Mouse (Mus musculus) intestine, embryonic 16.5 days (tissue): ENCODE data around the gene Pde2a. TPM values are rescaled to one million over a fixed set of nuclear protein-coding genes. Genes with fewer than 3 reads are reported as not detected.

Source experiments
- ATAC-seq: fragments of 200-750 bp; cut with Nextera tagmentation; 2 replicates; pipeline ENCODE4 v1.8.0; 2017; ENCODE audit warnings: moderate TSS enrichment, moderate library complexity
- H3K27ac ChIP-seq: fragments of 300-500 bp; sonication (generic); 2 replicates; pipeline ENCODE4 v1.5.1; 2014; ENCODE audit warnings: mild to moderate bottlenecking, low read length
- H3K27me3 ChIP-seq: fragments of 300-500 bp; sonication (generic); replicated peaks from 2 replicates; pipeline ENCODE4 v1.6.1; 2014; ENCODE audit warnings: low read length, control low read depth, mixed read lengths; ENCODE audit not compliant: control insufficient read depth, insufficient read depth
- H3K36me3 ChIP-seq: fragments of 300-500 bp; sonication (generic); 2 replicates; pipeline ENCODE4 v1.6.1; 2014; ENCODE audit warnings: low read length, control low read depth; ENCODE audit not compliant: control insufficient read depth, insufficient read depth
- H3K4me1 ChIP-seq: fragments of 300-500 bp; sonication (generic); 2 replicates; pipeline ENCODE4 v1.6.1; 2014; ENCODE audit warnings: low read length, control low read depth, mixed read lengths; ENCODE audit not compliant: control insufficient read depth, insufficient read depth
- H3K4me2 ChIP-seq: fragments of 300-500 bp; sonication (generic); 2 replicates; pipeline ENCODE4 v1.6.1; 2014; ENCODE audit warnings: low read depth, low read length, control low read depth
- H3K4me3 ChIP-seq: fragments of 300-500 bp; sonication (generic); 2 replicates; pipeline ENCODE4 v1.5.1; 2014; ENCODE audit warnings: mild to moderate bottlenecking, low read length
- H3K9ac ChIP-seq: fragments of 300-500 bp; sonication (generic); 2 replicates; pipeline ENCODE4 v1.6.1; 2014; ENCODE audit warnings: low read depth, low read length
- H3K9me3 ChIP-seq: fragments of 300-500 bp; sonication (generic); 2 replicates; pipeline ENCODE4 v1.6.1; 2016; ENCODE audit warnings: low read length, control low read depth; ENCODE audit not compliant: control insufficient read depth
- WGBS: fragments of 180-500 bp; shearing (Covaris S2); extraction: QIAGEN DNeasy Blood & Tissue Kit; methylation state at CpG from one replicate; pipeline ENCODE4 v1.1.7; 2014; 5-methylcytosine and 5-hydroxymethylcytosine counted together
- polyA plus RNA-seq: library from polyadenylated mRNA; unstranded; fragments of >200 nt; fragmentation: Nextera tagmentation; extraction: Ambion mirVana; gene quantifications from 2 replicates; pipeline ENCODE4 v1.2.1, GENCODE M21; 2015

Gene Pde2a
- polyA plus RNA-seq, 1 experiment from 2014 or later, result 23.0 TPM

DNA sequence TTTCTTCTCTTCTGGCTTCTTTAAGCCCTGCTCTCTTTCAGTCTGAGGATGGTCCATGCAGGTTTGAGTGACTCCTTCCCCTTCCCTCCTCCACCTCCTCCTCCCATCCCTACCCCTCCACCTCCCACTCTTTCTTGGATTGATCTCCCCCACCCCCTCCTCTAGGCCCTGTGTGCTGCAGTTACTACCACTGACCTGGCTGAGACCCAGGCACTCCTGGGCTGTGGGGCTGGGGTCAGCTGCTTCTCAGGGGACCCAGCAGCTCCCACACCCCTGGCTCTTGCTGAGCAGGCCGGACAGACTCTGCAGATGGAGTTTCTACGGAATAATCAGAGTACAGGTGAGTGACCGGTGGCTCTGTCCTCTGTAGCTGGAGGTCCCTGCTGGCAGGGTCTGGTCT, 26.9 kb upstream of the Pde2a start:
- peaks cover 30% of the 10 kb centered on the region for H3K36me3 ChIP-seq

DNA sequence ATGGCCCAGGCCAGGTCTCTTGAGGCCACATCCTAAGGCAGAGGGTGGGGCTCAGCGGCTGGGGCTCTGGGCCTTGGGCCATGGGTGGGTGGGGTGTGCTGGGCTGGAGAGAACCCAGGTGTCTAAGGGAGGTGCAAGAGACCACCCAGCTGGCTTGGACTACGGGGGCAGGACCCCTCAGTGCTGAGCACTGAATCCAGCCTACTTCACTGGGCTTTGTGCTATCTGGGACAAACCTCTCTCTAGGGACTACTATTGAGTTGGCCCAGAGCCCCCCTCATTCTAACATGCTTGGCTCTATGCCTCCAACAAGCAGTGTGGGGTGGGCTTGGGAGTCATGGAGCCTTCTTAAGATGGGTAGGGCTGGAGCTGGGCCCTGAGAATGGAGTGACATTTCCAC, 26.0 kb upstream of the Pde2a start:
- H3K4me2 ChIP-seq, result peak overlapping the region; percentile 56

More for the DNA sequence above, 26.9 kb upstream of the Pde2a start:
- WGBS, result 74% methylated on average over 3 of the region's 3 CpGs
- H3K9ac ChIP-seq, result peak overlapping the region; percentile 66
- H3K27me3 ChIP-seq, result no peaks in the 10 kb centered on the region
- H3K9me3 ChIP-seq, result no peaks in the 10 kb centered on the region
- peaks cover 22% of the 10 kb centered on the region for H3K4me1 ChIP-seq
- ATAC-seq, result peak; percentile 6; the same call in 1 of the 2 replicates
- peak overlapping the region; percentile 47 for H3K4me3 ChIP-seq
- peak overlapping the region; percentile 91 for H3K27ac ChIP-seq
- H3K4me2 ChIP-seq, result peak overlapping the region; percentile 56

DNA sequence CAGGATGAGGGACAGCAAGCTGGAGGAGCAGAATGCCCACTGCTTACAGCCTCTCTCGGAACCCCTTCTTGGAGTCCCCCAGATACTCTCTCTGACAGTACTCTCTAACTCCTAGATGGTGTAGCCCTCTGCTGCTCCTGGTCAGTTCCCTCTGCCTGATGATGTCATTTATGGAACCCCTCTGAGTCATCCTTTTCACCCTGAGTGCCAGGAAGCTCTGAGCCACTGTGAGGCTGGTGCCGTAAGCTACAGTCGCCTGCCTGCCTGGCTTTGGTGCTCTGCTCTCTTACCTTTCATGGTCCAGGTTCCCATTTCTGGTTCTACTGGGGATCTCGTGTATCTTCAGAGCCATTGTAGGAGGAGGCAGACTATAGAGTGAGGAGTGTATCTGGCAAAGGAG, 24.3 kb upstream of the Pde2a start:
- Histone ChIP-seq H3K27ac (no peak overlapping the region), H3K4me1 (peaks cover 18% of the 10 kb centered on the region), H3K9ac (no peak overlapping the region), H3K9me3 (no peaks in the 10 kb centered on the region), H3K4me3 (no peak overlapping the region), H3K36me3 (peaks cover 46% of the 10 kb centered on the region), H3K4me2 (no peak overlapping the region), H3K27me3 (no peaks in the 10 kb centered on the region)
- ATAC-seq, result no peak
- 85% methylated on average over 4 of the region's 4 CpGs for WGBS

More for the DNA sequence above, 26.0 kb upstream of the Pde2a start:
- H3K4me1 ChIP-seq, result peaks cover 22% of the 10 kb centered on the region
- ATAC-seq, result 0 out of 2 replicates have a peak, but pooled peaks have one; percentile 6
- H3K9me3 ChIP-seq, result no peaks in the 10 kb centered on the region
- peak overlapping the region; percentile 47 for H3K4me3 ChIP-seq
- peak overlapping the region; percentile 66 for H3K9ac ChIP-seq
- peak overlapping the region; percentile 91 for H3K27ac ChIP-seq
- H3K27me3 ChIP-seq, result no peaks in the 10 kb centered on the region
- H3K36me3 ChIP-seq, result peaks cover 38% of the 10 kb centered on the region
- WGBS, result 54% methylated on average over 2 of the region's 2 CpGs

DNA sequence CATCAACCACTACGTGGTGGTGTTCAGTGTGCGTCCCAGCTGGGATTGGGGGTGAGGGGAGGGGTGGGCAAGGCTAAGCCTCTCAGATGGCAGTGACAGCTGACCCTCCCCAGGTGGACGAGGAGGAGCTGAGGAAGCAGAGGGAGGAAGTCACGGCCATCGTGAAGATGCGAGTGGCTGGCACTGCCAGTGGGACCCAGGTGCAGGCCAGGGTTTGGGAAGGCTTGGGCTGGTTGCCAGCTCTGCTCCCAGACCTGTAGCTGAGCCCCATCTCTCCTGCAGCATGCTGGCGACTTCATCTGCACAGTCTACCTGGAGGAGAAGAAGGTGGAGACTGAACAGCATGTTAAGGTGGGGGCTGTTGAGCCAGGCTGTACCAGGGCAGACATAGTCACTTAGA, 20.0 kb upstream of the Pde2a start:
- Histone ChIP-seq H3K4me3 (no peak overlapping the region), H3K36me3 (peaks cover 51% of the 10 kb centered on the region), H3K27ac (no peak overlapping the region), H3K4me2 (no peak overlapping the region), H3K9me3 (no peaks in the 10 kb centered on the region), H3K9ac (no peak overlapping the region), H3K4me1 (no peaks in the 10 kb centered on the region), H3K27me3 (no peaks in the 10 kb centered on the region)
- ATAC-seq, result no peak
- 92% methylated on average over 7 of the region's 7 CpGs for WGBS

DNA sequence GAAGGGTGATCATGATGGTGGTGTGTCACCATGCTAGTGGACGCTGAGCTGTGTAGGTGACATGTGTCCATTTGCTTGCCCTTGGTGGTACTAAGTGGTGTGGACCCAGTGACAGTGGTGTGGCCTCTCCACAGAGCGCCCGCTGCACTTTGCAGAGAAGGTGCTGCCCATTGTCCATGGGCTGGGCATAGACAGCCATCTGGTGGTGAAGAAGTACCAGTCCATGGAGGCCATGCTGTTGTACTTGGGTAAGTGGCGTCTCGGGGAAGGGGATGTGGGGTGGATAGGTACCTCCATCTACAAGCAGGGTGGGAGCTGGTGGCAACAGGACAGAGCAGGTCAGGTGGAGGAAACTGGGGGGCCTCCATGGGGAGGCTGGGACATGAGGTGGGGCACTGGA, 17.7 kb upstream of the Pde2a start:
- Histone ChIP-seq H3K36me3 (peaks cover 43% of the 10 kb centered on the region), H3K4me3 (no peak overlapping the region), H3K9ac (no peak overlapping the region), H3K9me3 (no peaks in the 10 kb centered on the region), H3K4me2 (no peak overlapping the region), H3K27ac (no peak overlapping the region), H3K27me3 (no peaks in the 10 kb centered on the region), H3K4me1 (no peaks in the 10 kb centered on the region)
- ATAC-seq, result no peak
- WGBS, result 91% methylated on average over 5 of the region's 5 CpGs

DNA sequence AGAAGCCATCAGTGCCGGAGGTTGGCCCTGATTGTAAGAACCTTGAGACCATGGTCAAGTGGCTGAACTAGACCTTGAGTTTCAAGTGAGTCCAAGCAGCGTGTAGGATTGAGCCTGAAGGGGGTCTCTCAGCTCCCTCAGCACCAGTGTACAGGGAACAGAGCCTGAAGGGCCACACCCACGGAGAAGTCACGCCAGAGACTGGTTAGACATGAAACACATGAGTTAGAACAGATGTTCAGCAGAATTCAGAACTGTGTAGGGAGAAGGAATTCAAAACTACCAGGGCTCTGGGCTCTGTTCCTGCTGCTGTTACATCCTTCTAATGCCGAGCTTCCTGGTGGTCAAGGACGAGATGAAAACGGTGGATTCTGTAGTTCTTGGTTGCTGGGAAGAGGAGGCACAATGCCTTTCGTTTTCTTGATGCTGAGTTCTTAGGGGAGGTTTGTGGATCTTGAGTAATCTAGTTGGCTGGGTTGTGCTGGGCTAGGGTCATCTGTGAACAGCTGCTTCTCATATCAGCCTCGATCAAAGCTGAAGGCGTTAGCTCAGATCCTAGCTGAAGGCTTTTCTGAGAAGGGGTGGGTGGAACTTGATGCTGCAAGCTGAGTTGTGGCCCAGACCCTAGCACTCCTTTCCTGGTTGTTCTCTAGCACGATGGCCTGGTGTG, 11.1 kb upstream of the Pde2a start, which contains the start of gene Gm45837:
Gene Gm45837, plus strand, starts transcription at position 620 of the 670 bp plus-strand sequence.
- no peak within 1 kb of the TSS for H3K4me3 ChIP-seq
- peaks cover 31% of the 10 kb centered on the region for H3K36me3 ChIP-seq
- H3K4me1 ChIP-seq, result peaks cover 11% of the 10 kb centered on the region
- H3K27ac ChIP-seq, result no peak within 1 kb of the TSS
- 66% methylated on average over 11 of the region's 11 CpGs for WGBS
- H3K27me3 ChIP-seq, result no peaks in the 10 kb centered on the region
- ATAC-seq, result no peak
- no peaks in the 10 kb centered on the region for H3K9me3 ChIP-seq
- no peak within 1 kb of the TSS for H3K4me2 ChIP-seq
- H3K9ac ChIP-seq, result no peak within 1 kb of the TSS

DNA sequence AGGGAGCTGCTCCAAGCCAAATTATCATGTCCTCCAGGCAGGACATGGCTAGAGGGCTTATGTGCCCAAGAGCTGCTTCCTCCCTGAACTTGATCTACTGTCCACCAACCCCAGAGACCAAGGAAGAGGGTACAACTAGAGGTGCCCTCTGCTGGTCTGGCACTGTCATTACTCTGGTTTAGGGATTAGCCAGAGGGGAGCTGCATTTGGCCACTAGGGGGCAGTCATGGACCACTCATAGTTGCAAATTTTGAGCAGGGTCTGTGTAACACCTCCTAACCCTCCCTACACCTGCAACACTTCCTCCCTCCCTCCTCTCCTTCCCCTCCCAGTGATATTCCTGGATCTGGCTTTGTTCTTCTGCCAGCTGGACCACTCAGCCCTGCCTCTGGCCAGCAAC, 8.7 kb upstream of the Pde2a start:
- H3K36me3 ChIP-seq, result peaks cover 19% of the 10 kb centered on the region
- H3K9me3 ChIP-seq, result no peaks in the 10 kb centered on the region
- no peak overlapping the region for H3K4me3 ChIP-seq
- no peak overlapping the region for H3K4me2 ChIP-seq
- H3K27ac ChIP-seq, result no peak overlapping the region
- ATAC-seq, result peak; percentile 38
- H3K9ac ChIP-seq, result no peak overlapping the region
- H3K27me3 ChIP-seq, result no peaks in the 10 kb centered on the region
- peaks cover 15% of the 10 kb centered on the region for H3K4me1 ChIP-seq

DNA sequence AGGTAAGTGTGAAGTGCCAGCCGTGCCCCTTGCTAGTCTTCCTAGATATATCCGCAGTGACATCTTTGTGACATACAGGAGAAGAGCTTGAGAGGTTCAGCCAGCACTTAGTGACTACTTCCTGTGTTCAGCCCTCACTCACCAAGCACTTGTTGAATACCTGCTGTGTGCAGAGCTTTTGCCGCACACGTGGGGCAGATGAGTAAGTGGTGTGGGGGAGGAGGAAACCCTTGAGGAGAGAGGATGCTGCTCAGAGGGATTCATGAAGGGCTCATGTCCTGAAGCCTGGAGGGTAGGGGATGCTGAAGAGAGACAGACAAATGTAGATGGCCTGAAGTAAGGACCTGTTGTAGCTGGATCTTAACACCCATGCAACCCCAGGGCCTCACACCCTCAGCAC, 7.3 kb upstream of the Pde2a start:
- no peak for ATAC-seq
- H3K9me3 ChIP-seq, result no peaks in the 10 kb centered on the region
- H3K27me3 ChIP-seq, result no peaks in the 10 kb centered on the region; the same call in 1 of the 2 replicates
- H3K4me3 ChIP-seq, result no peak overlapping the region
- H3K36me3 ChIP-seq, result peaks cover 10% of the 10 kb centered on the region
- peaks cover 15% of the 10 kb centered on the region for H3K4me1 ChIP-seq
- whole genome bisulfite sequencing, result 43% methylated on average over 4 of the region's 4 CpGs
- H3K27ac ChIP-seq, result no peak overlapping the region
- H3K4me2 ChIP-seq, result no peak overlapping the region
- H3K9ac ChIP-seq, result no peak overlapping the region

DNA sequence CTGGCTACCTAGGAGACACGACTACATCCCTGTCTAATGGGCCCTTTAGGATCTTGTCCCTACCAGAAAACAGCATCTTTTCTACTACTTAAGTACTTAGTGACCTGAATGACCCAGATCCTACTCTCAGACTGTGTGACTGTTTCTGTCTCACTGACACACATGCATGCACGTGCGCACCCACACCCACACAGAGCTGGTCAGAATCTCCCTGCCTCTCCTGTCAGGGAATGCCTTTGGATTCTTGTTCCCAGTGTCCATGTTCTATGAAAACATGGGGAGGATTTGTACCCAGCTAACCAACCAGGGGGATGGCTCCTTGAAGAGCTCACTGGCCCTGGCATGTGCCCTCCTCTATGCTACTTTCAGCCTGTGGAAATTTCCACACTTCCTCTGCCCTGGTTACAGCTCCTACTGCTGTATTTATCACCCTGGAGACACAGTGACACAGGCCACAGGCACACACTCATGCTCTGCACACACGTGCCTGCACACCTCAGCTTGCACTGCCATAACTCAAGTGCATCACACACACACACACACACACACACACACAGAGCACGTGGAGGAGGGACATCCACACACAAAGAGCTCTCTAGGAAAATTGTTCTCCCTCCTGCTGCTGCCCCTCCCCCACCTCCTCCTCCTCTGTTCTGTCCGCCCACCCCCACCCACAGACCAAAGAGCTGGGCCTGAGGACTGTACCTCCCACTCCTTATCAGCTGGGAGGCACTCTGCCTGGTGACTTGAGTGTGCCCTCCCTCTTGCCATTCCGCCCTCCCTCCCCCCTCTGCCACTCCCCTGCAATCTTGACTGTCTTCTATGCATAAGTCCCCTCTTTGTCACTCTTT, 6.6 kb upstream of the Pde2a start:
- H3K4me2 ChIP-seq, result no peak overlapping the region
- H3K4me1 ChIP-seq, result peaks cover 15% of the 10 kb centered on the region
- 38% methylated on average over 6 of the region's 7 CpGs for WGBS
- no peaks in the 10 kb centered on the region for H3K9me3 ChIP-seq
- no peak overlapping the region for H3K4me3 ChIP-seq
- H3K27ac ChIP-seq, result no peak overlapping the region
- H3K9ac ChIP-seq, result no peak overlapping the region
- ATAC-seq, result peak; percentile 59
- peaks cover 8% of the 10 kb centered on the region for H3K36me3 ChIP-seq
- peaks cover 1% of the 10 kb centered on the region; the same call in 1 of the 2 replicates for H3K27me3 ChIP-seq
